Mouse (Mus musculus): ENCODE results near the gene Olfr1436. TPM values are rescaled to one million over a fixed set of nuclear protein-coding genes. Genes with fewer than 3 reads are reported as not detected.
"Not testable (repeated sequence)": the region's sequence is repeated elsewhere in the genome, so short reads cannot be mapped to it uniquely, and the experiment has no call there.

The Olfr1436 gene
- not detected for total RNA-seq (2018; cell fraction: chromatin; rRNA removed)
- total RNA-seq (2018; cell fraction: cytosol; rRNA removed) = not detected
- total RNA-seq (2018; cell fraction: nucleus; rRNA removed) = not detected
- not detected in 3 replicates for polyA plus RNA-seq (2018)

GRCm38 (mm10) chr19:12299030-12299429 is at the start of gene Olfr1436:
Gene Olfr1436 (minus strand): TSS chr19:12299130.
- not testable (repeated sequence) for H3K27ac ChIP-seq; H3K4me3 ChIP-seq (ENCODE audit: inconsistent target); H3K79me2 ChIP-seq (ENCODE audit: inconsistent target); H3K36me3 ChIP-seq (ENCODE audit: inconsistent target)
- 82% methylated on average over 1 of the region's 1 CpGs for WGBS (ENCODE audit: missing documents)

- Histone ChIP-seq H3K36me3 (ENCODE audit: inconsistent target) (no peaks in the 10 kb centered on the region), H3K79me2 (ENCODE audit: inconsistent target) (no peaks in the 10 kb centered on the region), H3K4me3 (ENCODE audit: inconsistent target) (no peak within 1 kb of the TSS), H3K27ac (no peak within 1 kb of the TSS)
- 86% methylated on average over 3 of the region's 3 CpGs for WGBS (ENCODE audit: missing documents)
Observed at GRCm38 (mm10) chr19:12335810-12336209, 36.9 kb upstream of the Olfr1436 start, which contains the start of gene Olfr1438-ps1. Gene Olfr1438-ps1 (minus strand): TSS chr19:12335910.

- no peak within 1 kb of the TSS for H3K4me3 ChIP-seq (ENCODE audit: inconsistent target)
- H3K27ac ChIP-seq = no peak within 1 kb of the TSS
- H3K36me3 ChIP-seq (ENCODE audit: inconsistent target) = no peaks in the 10 kb centered on the region
- H3K79me2 ChIP-seq (ENCODE audit: inconsistent target) = no peaks in the 10 kb centered on the region
- 94% methylated on average over 2 of the region's 2 CpGs for WGBS (ENCODE audit: missing documents)
Observed at GRCm38 (mm10) chr19:12325001-12325400, 26.1 kb upstream of the Olfr1436 start, which contains the start of gene Olfr1437. Gene Olfr1437 (minus strand): TSS chr19:12325101.

GRCm38 (mm10) chr19:12292979-12293378 is 6.0 kb downstream of the Olfr1436 start:
- no peak overlapping the region for H3K27ac ChIP-seq

GRCm38 (mm10) chr19:12279554-12279953 is 19.4 kb downstream of the Olfr1436 start, which contains the start of gene Olfr1434:
Gene Olfr1434 (plus strand): TSS chr19:12279854.
- H3K4me3 ChIP-seq (ENCODE audit: inconsistent target) = no peak within 1 kb of the TSS
- WGBS (ENCODE audit: missing documents) = 80% methylated on average over 2 of the region's 2 CpGs
- no peak within 1 kb of the TSS for H3K27ac ChIP-seq
- no peaks in the 10 kb centered on the region for H3K79me2 ChIP-seq (ENCODE audit: inconsistent target)
- H3K36me3 ChIP-seq (ENCODE audit: inconsistent target) = no peaks in the 10 kb centered on the region

More at GRCm38 (mm10) chr19:12292979-12293378, 6.0 kb downstream of the Olfr1436 start:
- H3K4me3 ChIP-seq (ENCODE audit: inconsistent target) = no peak overlapping the region
- no peaks in the 10 kb centered on the region for H3K36me3 ChIP-seq (ENCODE audit: inconsistent target)
- H3K79me2 ChIP-seq (ENCODE audit: inconsistent target) = no peaks in the 10 kb centered on the region

- 60% methylated on average over 1 of the region's 1 CpGs for WGBS (ENCODE audit: missing documents)
- H3K79me2 ChIP-seq (ENCODE audit: inconsistent target) = no peaks in the 10 kb centered on the region
- H3K27ac ChIP-seq = no peak within 1 kb of the TSS
- no peak within 1 kb of the TSS for H3K4me3 ChIP-seq (ENCODE audit: inconsistent target)
- no peaks in the 10 kb centered on the region for H3K36me3 ChIP-seq (ENCODE audit: inconsistent target)
Observed at GRCm38 (mm10) chr19:12260732-12261131, 38.2 kb downstream of the Olfr1436 start, which contains the start of gene Olfr235. Gene Olfr235 (plus strand): TSS chr19:12261032.

Other genes starting within 250 kb of the Olfr1436 start
- gene Olfr1424, start 236.4 kb downstream of the Olfr1436 start, polyA plus RNA-seq (2018) = not detected in 3 replicates
- not detected in 3 replicates for gene Olfr1425, start 221.4 kb downstream of the Olfr1436 start, polyA plus RNA-seq (2018)
- gene Olfr1426, start 207.1 kb downstream of the Olfr1436 start, polyA plus RNA-seq (2018) = not detected in 3 replicates
- not detected in 3 replicates for gene Olfr1427, start 195.8 kb downstream of the Olfr1436 start, polyA plus RNA-seq (2018)
- not detected in 3 replicates for gene Olfr1428, start 183.2 kb downstream of the Olfr1436 start, polyA plus RNA-seq (2018)
- not detected in 3 replicates for gene Olfr76, start 175.9 kb downstream of the Olfr1436 start, polyA plus RNA-seq (2018)
- not detected in 3 replicates for gene Olfr1555-ps1, start 129.0 kb downstream of the Olfr1436 start, polyA plus RNA-seq (2018)
- gene Olfr1431, start 98.5 kb downstream of the Olfr1436 start, polyA plus RNA-seq (2018) = 0.06 TPM in 1 of 3 replicates, not detected in the others
- not detected in 3 replicates for gene Olfr1432, start 66.5 kb downstream of the Olfr1436 start, polyA plus RNA-seq (2018)
- gene Olfr262, start 57.5 kb downstream of the Olfr1436 start, polyA plus RNA-seq (2018) = not detected in 3 replicates
- not detected in 3 replicates for gene Olfr235, start 38.1 kb downstream of the Olfr1436 start, polyA plus RNA-seq (2018)
- gene Olfr1434, start 19.3 kb downstream of the Olfr1436 start, polyA plus RNA-seq (2018) = not detected in 3 replicates
- not detected in 3 replicates for gene Olfr1437, start 26.0 kb upstream of the Olfr1436 start, polyA plus RNA-seq (2018)
- gene Olfr1438-ps1, start 36.8 kb upstream of the Olfr1436 start, polyA plus RNA-seq (2018) = not detected in 3 replicates
- not detected in 3 replicates for gene Olfr1440, start 88.1 kb upstream of the Olfr1436 start, polyA plus RNA-seq (2018)
- gene Olfr1441, start 118.3 kb upstream of the Olfr1436 start, polyA plus RNA-seq (2018) = not detected in 3 replicates
- not detected in 3 replicates for gene Pfpl, start 128.8 kb upstream of the Olfr1436 start, polyA plus RNA-seq (2018)
- 2,177 to 2,766 TPM (median 2,684 TPM) in 3 replicates for gene Mpeg1, start 161.6 kb upstream of the Olfr1436 start, polyA plus RNA-seq (2018)
- 17.5 to 35.6 TPM (median 30.8 TPM) in 3 replicates for gene Dtx4, start 202.3 kb upstream of the Olfr1436 start, polyA plus RNA-seq (2018)
- gene Fam111a, start 246.6 kb upstream of the Olfr1436 start, polyA plus RNA-seq (2018) = 55.9 to 176 TPM (median 125 TPM) in 3 replicates